In genomic region chr17:27242194-27243189, GRCm38 (mm10) we compare ENCODE assay signal across 9 mouse cellular contexts. TPM values are rescaled to one million over a fixed set of nuclear protein-coding genes. Genes with fewer than 3 reads are reported as not detected.
DNase-seq lines count a peak whose midpoint lies in the region; ATAC-seq lines count a peak whose summit lies in the region.
"Had no signal": no experiment of that assay in that cellular context is flagged by ENCODE, and none has a peak within 500 bp of the region (broad histone marks: within the 10 kb centered on the region; RNA-seq: fewer than 3 reads in every experiment).

No protein-coding gene starts in this region.

- H3K27ac ChIP-seq in kidney, embryonic 15.5 days, result no peak overlapping the region
- H3K27ac ChIP-seq in forebrain, embryonic 15.5 days (replicated peaks), result peak overlapping the region; percentile 71
- no peak overlapping the region for H3K27ac ChIP-seq in stomach, embryonic 14.5 days (ENCODE audit: low read length)
- H3K27ac ChIP-seq: limb, embryonic 12.5 days had no signal

- no peak for ATAC-seq in kidney, embryonic 15.5 days (replicated peaks; ENCODE audit: low FRiP score)
- ATAC-seq in forebrain, embryonic 15.5 days (replicated peaks), result peak; percentile 37; the same call in 1 of the 2 replicates
- 0 out of 2 replicates have a peak, but pooled peaks have one; percentile 43 for ATAC-seq in stomach, embryonic 14.5 days (ENCODE audit: insufficient number of reproducible peaks, insufficient read depth, low FRiP score, low read depth)
- ATAC-seq in inflammation-experienced regulatory T-cells, adult 6 months, result no peak

- no peaks in the 10 kb centered on the region for H3K36me3 ChIP-seq in kidney, embryonic 15.5 days
- no peaks in the 10 kb centered on the region for H3K36me3 ChIP-seq in forebrain, embryonic 15.5 days
- no peaks in the 10 kb centered on the region for H3K36me3 ChIP-seq in stomach, embryonic 14.5 days (ENCODE audit: control insufficient read depth, insufficient read depth, low read length)
- H3K36me3 ChIP-seq: limb, embryonic 12.5 days had no signal

- WGBS in kidney, embryonic 15.5 days, result 78% methylated on average over 18 of the region's 18 CpGs
- WGBS in forebrain, embryonic 15.5 days, result 25% methylated on average over 18 of the region's 18 CpGs
- WGBS in stomach, embryonic 14.5 days, result 51% methylated on average over 18 of the region's 18 CpGs

- no peaks in the 10 kb centered on the region for H3K27me3 ChIP-seq in kidney, embryonic 15.5 days
- no peaks in the 10 kb centered on the region for H3K27me3 ChIP-seq in forebrain, embryonic 15.5 days
- no peaks in the 10 kb centered on the region for H3K27me3 ChIP-seq in stomach, embryonic 14.5 days (ENCODE audit: control insufficient read depth, insufficient read depth, low read length)

- peak; percentile 46 for DNase-seq in kidney, adult 11 months
- DNase-seq in adrenal gland, adult 18-20 months (ENCODE audit: low spot score in 2 of 2), result peak; percentile 45 to 51
- DNase-seq in kidney, postnatal 14 days, result peak; percentile 58
- peak; percentile 81 for DNase-seq in lung, postnatal 14 days

- no peak overlapping the region for H3K4me3 ChIP-seq in kidney, embryonic 15.5 days (replicated peaks)
- no peak overlapping the region for H3K4me3 ChIP-seq in forebrain, embryonic 15.5 days
- no peak overlapping the region for H3K4me3 ChIP-seq in stomach, embryonic 14.5 days (ENCODE audit: low read depth, low read length)
- H3K4me3 ChIP-seq: limb, embryonic 12.5 days had no signal

- no peaks in the 10 kb centered on the region for H3K9me3 ChIP-seq in kidney, embryonic 15.5 days (replicated peaks)
- no peaks in the 10 kb centered on the region for H3K9me3 ChIP-seq in forebrain, embryonic 15.5 days
- no peaks in the 10 kb centered on the region for H3K9me3 ChIP-seq in stomach, embryonic 14.5 days (ENCODE audit: control insufficient read depth, low read depth, low read length)
- H3K9me3 ChIP-seq: limb, embryonic 12.5 days had no signal

- no peak overlapping the region for H3K4me2 ChIP-seq in kidney, embryonic 15.5 days
- H3K4me2 ChIP-seq in forebrain, embryonic 15.5 days (replicated peaks), result 0 out of 2 replicates have a peak overlapping the region, but pooled peaks have one; percentile 3
- H3K4me2 ChIP-seq in stomach, embryonic 14.5 days (replicated peaks; ENCODE audit: low read depth, low read length), result no peak overlapping the region
- H3K4me2 ChIP-seq: limb, embryonic 12.5 days had no signal

- no peak overlapping the region for H3K9ac ChIP-seq in kidney, embryonic 15.5 days
- no peak overlapping the region for H3K9ac ChIP-seq in forebrain, embryonic 15.5 days (replicated peaks)
- no peak overlapping the region for H3K9ac ChIP-seq in stomach, embryonic 14.5 days (replicated peaks; ENCODE audit: low read depth, low read length)
- H3K9ac ChIP-seq: limb, embryonic 12.5 days had no signal

- H3K4me1 ChIP-seq in kidney, embryonic 15.5 days, result 0 out of 2 replicates have a peak, but pooled peaks cover 10% of the 10 kb centered on the region
- peaks cover 34% of the 10 kb centered on the region for H3K4me1 ChIP-seq in forebrain, embryonic 15.5 days
- peaks cover 16% of the 10 kb centered on the region for H3K4me1 ChIP-seq in stomach, embryonic 14.5 days (ENCODE audit: control insufficient read depth, insufficient read depth, low read length)

RNA-seq across cellular contexts. Expression of gene Lemd2, which starts 38.2 kb away (rescaled TPM):
- 13.3 and 16.7 TPM in 2 replicates for polyA plus RNA-seq in kidney, embryonic 15.5 days (2015; fragmentation: Nextera tagmentation; extraction: Ambion mirVana)
- 10 to 100 TPM; 60.5 to 72.7 TPM for total RNA-seq in adrenal gland, adult 18-20 months (2021)
- polyA plus RNA-seq in forebrain, embryonic 15.5 days (2015; fragmentation: Nextera tagmentation; extraction: Ambion mirVana), result 22.3 and 23.2 TPM in 2 replicates
- 11.3 and 11.6 TPM in 2 replicates for polyA plus RNA-seq in stomach, embryonic 14.5 days (2014; fragmentation: Nextera tagmentation; extraction: Ambion mirVana)
- polyA plus RNA-seq in inflammation-experienced regulatory T-cells, adult 6 months (2017; shearing (Covaris generic)), result 10 to 100 TPM in 2 of 3 experiments, 1 to 10 TPM in 1; 9.2 to 13.0 (median 11.9) TPM

Comparison
In these comparisons a context has a peak if more than half of its experiments do, and no peak if none do; other contexts are left out.
1. ATAC-seq: peak in forebrain, embryonic 15.5 days (single experiment) and stomach, embryonic 14.5 days (single experiment); none in kidney, embryonic 15.5 days (single experiment) and inflammation-experienced regulatory T-cells, adult 6 months (single experiment).
2. Peak in every context shown above with its lines, with median percentiles within 50 percentile points of each other: DNase-seq.